Mouse (Mus musculus) splenic B cell, adult 2 months (primary cell): ENCODE results near the gene Krt18.
"Not testable (repeated sequence)": the region's sequence is repeated elsewhere in the genome, so short reads cannot be mapped to it uniquely, and the experiment has no call there.

Experiments
- DNase-seq: peaks from one replicate; pipeline ENCODE4 v3.0.0-alpha.2; 2011; ENCODE audit warnings: low read depth, low spot score
- H3K27me3 ChIP-seq: 2 replicates; pipeline ENCODE4 v1.6.1; 2012; ENCODE audit warnings: mild to moderate bottlenecking, low read length, moderate library complexity, mixed read lengths; ENCODE audit not compliant: control insufficient read depth, poor library complexity, insufficient read depth, severe bottlenecking
- H3K36me3 ChIP-seq: 2 replicates; pipeline ENCODE4 v1.6.1; 2012; ENCODE audit warnings: mild to moderate bottlenecking, low read length, moderate library complexity, mixed read lengths; ENCODE audit not compliant: control insufficient read depth, poor library complexity, insufficient read depth, severe bottlenecking

The Krt18 gene

DNA sequence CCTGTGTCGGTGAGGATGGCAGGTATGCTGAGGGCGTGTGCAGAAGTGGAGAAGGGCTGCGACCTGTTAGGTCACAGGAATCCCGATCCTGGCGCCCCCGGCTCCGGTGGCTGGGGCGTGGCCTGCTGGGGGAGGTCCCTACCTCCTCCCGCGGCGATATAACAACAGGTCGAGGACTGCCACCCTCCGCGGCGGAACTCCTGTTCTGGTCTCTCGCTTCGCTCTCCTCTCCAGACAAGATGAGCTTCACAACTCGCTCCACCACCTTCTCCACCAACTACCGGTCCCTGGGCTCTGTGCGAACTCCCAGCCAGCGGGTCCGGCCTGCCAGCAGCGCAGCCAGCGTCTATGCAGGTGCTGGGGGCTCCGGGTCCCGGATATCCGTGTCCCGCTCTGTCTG is at the start of gene Krt18:
Gene Krt18 (plus strand): TSS at position 141 of the 400 bp plus-strand sequence.
- no peak for DNase-seq
- Histone ChIP-seq H3K27me3 (no peaks in the 10 kb centered on the region), H3K36me3 (no peaks in the 10 kb centered on the region)

- Histone ChIP-seq H3K36me3 (no peaks in the 10 kb centered on the region), H3K27me3 (no peaks in the 10 kb centered on the region)
- no peak for DNase-seq
These were observed 47.1 kb upstream of the Krt18 start for GRCm38 (mm10) chr15:101980849-101981248.

DNA sequence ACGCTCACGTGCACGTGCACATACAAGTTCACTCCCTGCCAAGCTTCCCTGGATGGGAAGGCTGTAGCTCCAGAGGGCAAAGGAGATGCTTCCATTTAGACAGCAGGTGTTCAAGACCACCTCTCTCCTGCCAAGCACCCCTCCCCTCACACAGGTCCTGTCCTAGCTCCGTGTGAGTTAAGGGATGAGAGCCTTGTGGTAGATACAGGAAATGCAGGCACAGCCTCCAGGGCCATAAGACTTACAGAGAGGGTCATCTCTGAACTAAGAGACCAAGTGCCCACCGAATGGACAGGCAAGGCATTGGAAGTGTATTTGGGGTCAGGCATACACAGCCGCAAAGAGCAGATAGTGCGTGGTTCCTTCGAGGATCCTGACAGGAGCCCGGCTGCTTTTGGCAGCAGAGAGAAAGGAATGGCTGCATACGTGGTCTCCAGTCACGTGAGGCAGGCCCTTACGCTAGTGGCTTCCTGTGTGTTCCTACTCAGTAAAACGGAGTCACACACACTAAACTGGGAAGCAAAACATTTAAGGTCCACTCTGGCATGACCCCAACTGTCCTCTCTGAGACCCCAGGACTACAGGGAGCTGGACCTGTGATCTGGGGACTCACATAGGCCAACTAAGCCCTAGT is 44.5 kb upstream of the Krt18 start:
- no peaks in the 10 kb centered on the region for H3K27me3 ChIP-seq
- no peak for DNase-seq
- no peaks in the 10 kb centered on the region for H3K36me3 ChIP-seq

DNA sequence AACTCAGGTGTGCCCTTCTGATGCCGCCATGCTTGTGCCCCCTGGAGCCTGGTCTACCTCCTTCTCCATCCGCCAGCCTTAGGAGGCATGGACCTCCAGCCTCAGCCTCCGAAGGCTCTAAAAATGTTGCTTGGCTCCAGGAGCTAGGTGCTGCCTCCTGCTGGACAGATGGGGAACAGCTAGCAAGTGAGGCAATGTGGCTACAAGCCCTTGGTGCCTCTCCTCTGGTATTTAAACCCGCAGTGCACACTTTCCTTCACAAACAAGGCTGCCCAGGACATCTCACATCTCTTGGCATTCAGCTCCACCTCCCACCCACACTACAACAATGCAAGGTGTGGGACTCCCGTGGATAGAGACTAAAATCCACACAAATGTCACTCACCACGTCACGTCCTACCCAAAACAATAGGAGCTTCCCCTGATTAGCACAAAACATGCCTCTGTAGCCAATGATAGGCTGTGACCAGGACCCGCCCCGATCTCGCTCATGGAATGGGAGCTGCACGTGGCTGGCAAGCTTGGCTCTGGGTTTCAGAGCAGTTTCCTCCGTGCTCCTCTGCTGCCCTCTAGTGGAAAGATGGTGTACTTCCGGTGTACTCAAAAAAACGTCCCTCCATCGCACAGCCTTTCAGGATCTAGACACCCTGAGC is 43.9 kb upstream of the Krt18 start:
- peak; percentile 89 for DNase-seq
- Histone ChIP-seq H3K27me3 (no peaks in the 10 kb centered on the region), H3K36me3 (no peaks in the 10 kb centered on the region)

GRCm38 (mm10) chr15:101984746-101985145 is 43.2 kb upstream of the Krt18 start:
- DNase-seq, result no peak
- H3K27me3 ChIP-seq, result no peaks in the 10 kb centered on the region
- no peaks in the 10 kb centered on the region for H3K36me3 ChIP-seq

DNA sequence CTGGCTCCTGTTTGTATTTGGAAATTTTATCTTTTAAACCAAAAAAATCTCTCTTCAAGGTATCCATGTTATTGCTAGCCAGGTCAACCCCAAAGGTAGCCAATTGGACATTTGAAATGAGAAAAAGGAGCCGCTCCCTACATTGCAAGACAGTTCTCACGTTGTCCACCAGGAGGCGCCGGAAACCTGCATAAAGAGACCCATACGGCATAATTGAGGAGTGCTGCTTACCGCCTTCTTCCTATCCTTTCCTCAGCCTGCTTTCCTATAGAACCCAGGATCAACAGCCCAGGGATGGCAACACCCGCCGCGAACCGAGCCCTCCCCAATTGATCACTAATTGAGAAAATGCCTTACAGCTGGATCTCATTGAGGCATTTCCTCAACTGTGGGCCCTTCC is 39.9 kb upstream of the Krt18 start:
- peak; percentile 84 for DNase-seq
- H3K27me3 ChIP-seq, result no peaks in the 10 kb centered on the region
- no peaks in the 10 kb centered on the region for H3K36me3 ChIP-seq

GRCm38 (mm10) chr15:101988714-101989113 is 39.3 kb upstream of the Krt18 start:
- H3K36me3 ChIP-seq, result no peaks in the 10 kb centered on the region
- no peak for DNase-seq
- H3K27me3 ChIP-seq, result no peaks in the 10 kb centered on the region

GRCm38 (mm10) chr15:101990946-101991345 is 37.0 kb upstream of the Krt18 start:
- no peak for DNase-seq
- Histone ChIP-seq H3K27me3 (no peaks in the 10 kb centered on the region), H3K36me3 (no peaks in the 10 kb centered on the region)

DNA sequence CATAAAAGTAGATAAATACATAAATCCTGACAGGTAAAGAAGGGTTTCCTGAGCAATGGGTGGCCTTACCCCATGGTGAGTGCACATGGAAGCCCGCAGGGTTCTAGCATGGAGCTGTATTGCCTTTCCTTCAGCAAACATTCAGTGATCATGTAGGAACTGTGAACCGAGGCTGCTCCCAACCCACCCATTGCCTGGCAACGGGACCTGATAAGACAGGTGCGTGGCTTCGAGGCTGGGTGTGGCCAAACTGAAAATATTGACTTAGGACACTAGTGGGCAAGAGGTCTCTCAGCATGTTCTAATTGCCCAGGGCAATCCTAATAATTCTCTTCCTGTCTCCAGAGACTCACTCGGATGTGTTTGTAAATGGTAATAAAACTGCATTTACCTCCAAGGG is 33.6 kb upstream of the Krt18 start:
- DNase-seq, result no peak
- Histone ChIP-seq H3K36me3 (no peaks in the 10 kb centered on the region), H3K27me3 (no peaks in the 10 kb centered on the region)

DNA sequence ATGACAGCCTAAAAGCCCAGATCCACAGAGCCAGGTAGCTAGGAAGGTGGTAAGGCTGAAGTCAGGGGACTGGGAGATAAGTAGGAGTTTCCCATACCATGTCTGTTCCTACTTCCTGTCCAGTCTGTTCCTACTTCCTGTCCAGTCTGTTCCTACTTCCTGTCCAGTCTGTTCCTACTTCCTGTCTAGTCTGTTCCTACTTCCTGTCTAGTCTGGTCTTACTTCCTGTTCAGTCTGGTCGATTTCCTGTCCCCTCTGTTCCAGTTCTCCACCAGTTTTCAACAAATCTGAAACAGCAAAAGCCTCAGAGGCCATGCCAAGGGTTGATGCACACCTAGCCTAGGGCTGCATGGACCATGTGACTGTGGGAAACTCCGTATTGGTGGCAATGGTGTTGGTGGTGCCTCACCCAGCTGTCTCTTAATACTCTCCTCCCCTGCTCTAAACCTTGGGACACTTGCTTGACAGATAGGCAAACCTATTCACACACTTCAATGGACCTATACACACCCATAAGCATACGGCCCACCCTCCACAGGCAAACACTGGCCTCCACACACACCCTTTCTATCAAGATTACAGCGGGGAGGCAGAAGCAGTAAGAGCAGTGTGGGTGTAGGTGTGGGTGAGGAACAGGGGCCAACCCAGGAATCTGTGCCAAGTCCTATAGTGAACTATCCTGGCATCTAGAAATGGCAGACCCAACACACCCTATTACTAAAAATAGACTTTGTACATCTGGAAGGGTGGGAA is 32.3 kb upstream of the Krt18 start:
- Histone ChIP-seq H3K27me3 (no peaks in the 10 kb centered on the region), H3K36me3 (no peaks in the 10 kb centered on the region)
- no peak for DNase-seq

GRCm38 (mm10) chr15:101996450-101997078 is 31.4 kb upstream of the Krt18 start:
- not testable (repeated sequence) for H3K36me3 ChIP-seq, DNase-seq, H3K27me3 ChIP-seq

- no peaks in the 10 kb centered on the region for H3K27me3 ChIP-seq
- no peaks in the 10 kb centered on the region for H3K36me3 ChIP-seq
- DNase-seq, result no peak
These were observed 28.8 kb upstream of the Krt18 start for GRCm38 (mm10) chr15:101999156-101999555.

DNA sequence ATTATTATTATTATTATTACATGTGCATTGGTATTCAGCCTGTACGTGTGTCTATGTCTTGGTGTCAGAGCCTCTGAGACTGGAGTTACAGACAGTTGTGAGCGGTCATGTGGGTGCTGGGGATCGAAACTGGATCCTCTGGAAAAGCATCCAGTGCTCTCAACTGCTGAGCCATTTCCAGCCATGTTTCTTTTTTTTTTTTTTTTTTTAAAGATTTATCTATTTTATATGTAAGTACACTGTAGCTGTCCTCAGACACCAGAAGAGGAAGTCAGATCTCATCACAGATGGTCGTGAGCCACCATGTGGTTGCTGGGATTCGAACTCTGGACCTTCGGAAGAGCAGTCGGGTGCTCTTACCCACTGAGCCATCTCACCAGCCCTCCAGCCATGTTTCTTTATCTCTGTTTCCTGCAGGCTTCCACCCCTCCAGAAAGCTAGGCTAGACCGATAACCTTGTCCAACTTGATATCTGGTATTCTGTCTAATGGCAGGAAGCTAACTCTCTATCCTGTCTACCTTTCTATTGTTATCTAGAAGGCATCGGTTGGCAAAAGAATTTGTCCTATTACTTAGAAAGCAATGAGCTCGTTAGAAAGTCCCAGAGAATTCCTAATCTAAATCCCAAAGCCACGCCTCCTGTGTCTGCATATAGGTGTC is 28.2 kb upstream of the Krt18 start:
- no peaks in the 10 kb centered on the region for H3K36me3 ChIP-seq
- H3K27me3 ChIP-seq, result no peaks in the 10 kb centered on the region
- no peak for DNase-seq

- no peak for DNase-seq
- Histone ChIP-seq H3K27me3 (no peaks in the 10 kb centered on the region), H3K36me3 (no peaks in the 10 kb centered on the region)
These were observed 25.1 kb upstream of the Krt18 start for GRCm38 (mm10) chr15:102002646-102003488.
